Comparison of ENCODE assay signal across 9 mouse cellular contexts in genomic region chr12:31213556-31213955, GRCm38 (mm10). TPM values are rescaled to one million over a fixed set of nuclear protein-coding genes. Genes with fewer than 3 reads are reported as not detected.
DNase-seq lines count a peak whose midpoint lies in the region; ATAC-seq and TF ChIP-seq lines count a peak whose summit lies in the region.
"Had no signal": no experiment of that assay in that cellular context is flagged by ENCODE, and none has a peak within 500 bp of the region (broad histone marks: within the 10 kb centered on the region; RNA-seq: fewer than 3 reads in every experiment).

No protein-coding gene starts in this region.

- H3K9me3 ChIP-seq in forebrain, postnatal 0 days (ENCODE audit: low read length): no peaks in the 10 kb centered on the region
- no peaks in the 10 kb centered on the region for H3K9me3 ChIP-seq in lung, embryonic 14.5 days (ENCODE audit: low read depth, low read length)
- H3K9me3 ChIP-seq in liver, embryonic 12.5 days (replicated peaks): no peaks in the 10 kb centered on the region
- H3K9me3 ChIP-seq: liver, embryonic 15.5 days had no signal

- intact Hi-C loops in left cerebral cortex, postnatal 10 days (cut with DNase I): no loop called here

- no peak for TF ChIP-seq CTCF in forebrain, postnatal 0 days (IDR thresholded peaks at IDR 0.05; ENCODE audit: low read depth)
- no peak for TF ChIP-seq CTCF in lung, embryonic 14.5 days (IDR thresholded peaks at IDR 0.05; ENCODE audit: low read depth)

- H3K36me3 ChIP-seq in forebrain, postnatal 0 days (ENCODE audit: insufficient read depth): no peaks in the 10 kb centered on the region
- H3K36me3 ChIP-seq in lung, embryonic 14.5 days (ENCODE audit: insufficient read depth): no peaks in the 10 kb centered on the region
- no peaks in the 10 kb centered on the region for H3K36me3 ChIP-seq in liver, embryonic 12.5 days
- H3K36me3 ChIP-seq: liver, embryonic 15.5 days had no signal

- no peak overlapping the region for H3K9ac ChIP-seq in forebrain, postnatal 0 days
- H3K9ac ChIP-seq in lung, embryonic 14.5 days: no peak overlapping the region
- no peak overlapping the region for H3K9ac ChIP-seq in liver, embryonic 12.5 days
- H3K9ac ChIP-seq: liver, embryonic 15.5 days had no signal

- H3K27ac ChIP-seq in forebrain, postnatal 0 days (ENCODE audit: low read depth, low read length): no peak overlapping the region
- peak overlapping the region; percentile 32; the same call in 1 of the 2 replicates for H3K27ac ChIP-seq in lung, embryonic 14.5 days (ENCODE audit: low read depth)
- H3K27ac ChIP-seq in liver, embryonic 12.5 days: no peak overlapping the region
- H3K27ac ChIP-seq: liver, embryonic 15.5 days had no signal

- peak; percentile 32 to 33 for DNase-seq in left cerebral cortex, postnatal 10 days (ENCODE audit: extremely low spot score in 1 of 2, low spot score in 2 of 2)
- no peak for DNase-seq in left cerebral cortex, adult 8-10 months (ENCODE audit: low spot score in 2 of 2)
- DNase-seq in cerebellum, adult 18-20 months: peak; percentile 61 to 65
- DNase-seq in forebrain, postnatal 0 days: peak; percentile 56
- DNase-seq in lung, embryonic 14.5 days: peak; percentile 37
- DNase-seq in urinary bladder, postnatal 10 days (ENCODE audit: low spot score): no peak

- H3K4me1 ChIP-seq in forebrain, postnatal 0 days (ENCODE audit: insufficient read depth): peaks cover 17% of the 10 kb centered on the region
- H3K4me1 ChIP-seq in lung, embryonic 14.5 days (ENCODE audit: insufficient read depth): peaks cover 2% of the 10 kb centered on the region; the same call in 1 of the 2 replicates
- no peaks in the 10 kb centered on the region for H3K4me1 ChIP-seq in liver, embryonic 12.5 days

- no peak overlapping the region for H3K4me3 ChIP-seq in forebrain, postnatal 0 days (ENCODE audit: low read depth, low read length)
- H3K4me3 ChIP-seq in lung, embryonic 14.5 days (ENCODE audit: low read depth, low read length): no peak overlapping the region
- no peak overlapping the region for H3K4me3 ChIP-seq in liver, embryonic 12.5 days
- H3K4me3 ChIP-seq: liver, embryonic 15.5 days had no signal

- no peaks in the 10 kb centered on the region for H3K27me3 ChIP-seq in forebrain, postnatal 0 days (ENCODE audit: insufficient read depth, low read length)
- no peaks in the 10 kb centered on the region for H3K27me3 ChIP-seq in lung, embryonic 14.5 days (ENCODE audit: insufficient read depth, low read length)
- H3K27me3 ChIP-seq in liver, embryonic 12.5 days (replicated peaks): no peaks in the 10 kb centered on the region
- H3K27me3 ChIP-seq: liver, embryonic 15.5 days had no signal

- 30% methylated on average over 7 of the region's 7 CpGs for WGBS in forebrain, postnatal 0 days
- 66% methylated on average over 7 of the region's 7 CpGs for WGBS in lung, embryonic 14.5 days
- 69% methylated on average over 7 of the region's 7 CpGs for WGBS in liver, embryonic 12.5 days (ENCODE audit: insufficient replicate concordance)

- peak; percentile 33 for ATAC-seq in forebrain, postnatal 0 days
- ATAC-seq in lung, embryonic 14.5 days (ENCODE audit: insufficient read depth): no peak
- ATAC-seq in liver, embryonic 12.5 days: no peak

- H3K4me2 ChIP-seq in forebrain, postnatal 0 days (ENCODE audit: low read depth): no peak overlapping the region
- H3K4me2 ChIP-seq in lung, embryonic 14.5 days: no peak overlapping the region
- no peak overlapping the region for H3K4me2 ChIP-seq in liver, embryonic 12.5 days
- H3K4me2 ChIP-seq: liver, embryonic 15.5 days had no signal

RNA-seq across cellular contexts. Expression of gene Gm6993, which starts 27.0 kb away (rescaled TPM):
- not detected for total RNA-seq in left cerebral cortex, postnatal 10 days (2021)
- not detected for total RNA-seq in left cerebral cortex, adult 8-10 months (2022)
- not detected in 2 replicates for total RNA-seq in forebrain, postnatal 0 days (2014; rRNA removed)
- not detected in 2 replicates for polyA plus RNA-seq in forebrain, postnatal 0 days (2015; fragmentation: Nextera tagmentation; extraction: Ambion mirVana)
- polyA plus RNA-seq in lung, embryonic 14.5 days (2014; fragmentation: Nextera tagmentation; extraction: Ambion mirVana): not detected in 2 replicates
- not detected in 2 replicates for polyA plus RNA-seq in liver, embryonic 12.5 days (2016; fragmentation: Nextera tagmentation; extraction: Ambion mirVana)
- total RNA-seq: gastrocnemius, postnatal 4 days had no signal
- polyA plus RNA-seq: liver, embryonic 15.5 days had no signal

RNA-seq across cellular contexts. Expression of gene Lamb1, which starts 51.5 kb away (rescaled TPM):
- 10 to 100 TPM; 33.1 to 35.1 TPM for total RNA-seq in left cerebral cortex, postnatal 10 days (2021)
- total RNA-seq in left cerebral cortex, adult 8-10 months (2022): 10 to 100 TPM; 15.4 to 17.6 (median 16.8) TPM
- 25.3 and 33.4 TPM in 2 replicates for total RNA-seq in forebrain, postnatal 0 days (2014; rRNA removed)
- 10.2 and 12.1 TPM in 2 replicates for polyA plus RNA-seq in forebrain, postnatal 0 days (2015; fragmentation: Nextera tagmentation; extraction: Ambion mirVana)
- polyA plus RNA-seq in lung, embryonic 14.5 days (2014; fragmentation: Nextera tagmentation; extraction: Ambion mirVana): 118 and 123 TPM in 2 replicates
- polyA plus RNA-seq in liver, embryonic 12.5 days (2016; fragmentation: Nextera tagmentation; extraction: Ambion mirVana): 8.3 and 8.6 TPM in 2 replicates

Comparison
In these comparisons a context has a peak if more than half of its experiments do, and no peak if none do; other contexts are left out.
1. DNase-seq: peak in left cerebral cortex, postnatal 10 days (2 of 2), cerebellum, adult 18-20 months (2 of 2), forebrain, postnatal 0 days (single experiment) and lung, embryonic 14.5 days (single experiment); none in left cerebral cortex, adult 8-10 months (0 of 2) and urinary bladder, postnatal 10 days (single experiment).